Mouse (Mus musculus): ENCODE measurements around the gene Ranbp3. TPM values are rescaled to one million over a fixed set of nuclear protein-coding genes. Genes with fewer than 3 reads are reported as not detected.
A peak's percentile ranks its signal among the peaks of the same experiment; 100 is the strongest.
"Not testable (repeated sequence)": the region's sequence is repeated elsewhere in the genome, so short reads cannot be mapped to it uniquely, and the experiment has no call there.

The Ranbp3 gene
- 73.5 and 76.2 TPM in 2 replicates for polyA plus RNA-seq (2015; fragmentation: Nextera tagmentation; extraction: Ambion mirVana)

DNA sequence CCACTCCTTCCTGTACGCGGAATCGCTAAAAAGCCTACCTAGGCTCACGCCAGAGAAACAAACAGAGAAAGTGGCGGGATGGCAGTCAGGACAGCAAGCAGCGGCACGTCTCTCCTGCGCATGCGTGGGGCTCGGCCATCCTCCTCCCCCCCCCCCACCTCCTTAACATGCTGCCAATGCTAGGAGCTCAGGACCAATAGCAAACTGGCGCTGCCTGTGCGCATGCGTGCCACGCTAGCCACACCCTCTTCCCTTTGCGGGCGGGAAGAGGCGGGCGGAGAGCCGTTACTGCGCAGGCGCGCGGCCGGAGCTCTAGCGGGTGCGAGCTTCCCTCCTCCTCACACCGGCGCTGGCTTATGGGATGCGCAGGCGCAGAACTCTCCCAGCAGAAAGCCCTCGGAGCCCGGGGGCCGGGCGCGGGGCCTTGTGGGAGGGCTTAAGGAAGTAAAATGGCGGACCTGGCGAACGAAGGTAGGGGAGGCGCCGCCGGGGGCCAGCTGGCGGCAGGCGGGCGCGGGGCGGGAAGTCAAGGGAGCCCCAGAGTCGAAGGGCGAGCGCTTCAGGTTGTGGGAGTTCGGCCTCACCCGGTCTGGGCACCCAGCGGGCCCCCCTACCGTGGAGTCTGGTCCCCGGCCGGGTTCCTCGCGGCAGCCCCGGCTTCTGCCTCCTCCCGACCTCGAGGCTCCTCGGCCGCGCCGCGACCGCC is at the start of gene Ranbp3:
Gene Ranbp3, plus strand, starts transcription at position 354 of the 706 bp plus-strand sequence.
- WGBS = under 1% methylated on average over 57 of the region's 66 CpGs
- ATAC-seq = peak; percentile 96
- H3K4me1 ChIP-seq (replicated peaks) = peaks cover 25% of the 10 kb centered on the region

DNA sequence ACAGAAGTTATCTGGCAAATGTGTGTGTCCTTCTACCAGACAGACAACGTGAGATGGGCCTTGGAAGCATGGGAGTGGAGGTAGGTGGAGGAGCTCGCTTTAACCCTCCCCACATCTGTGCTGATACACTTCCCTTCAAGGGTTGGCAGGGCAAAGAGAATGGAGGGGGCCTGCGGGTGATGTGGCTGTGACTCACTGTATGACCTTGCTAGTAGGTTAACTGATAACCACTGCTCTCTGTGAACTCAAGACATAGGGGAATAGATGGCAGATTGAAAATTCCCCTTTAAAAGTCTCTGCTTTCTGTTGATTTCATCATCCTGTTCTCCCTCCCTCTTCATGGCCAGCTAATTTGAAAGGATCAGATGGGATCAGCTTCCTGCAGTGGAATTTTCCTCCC is 47.6 kb upstream of the Ranbp3 start:
- H3K9me3 ChIP-seq = no peaks in the 10 kb centered on the region
- peak overlapping the region; percentile 86 for H3K4me2 ChIP-seq (replicated peaks)
- peaks cover 17% of the 10 kb centered on the region for H3K4me1 ChIP-seq (replicated peaks)
- H3K27ac ChIP-seq = no peak overlapping the region
- H3K27me3 ChIP-seq (replicated peaks) = no peaks in the 10 kb centered on the region
- WGBS = 72% methylated on average over 3 of the region's 3 CpGs
- peaks cover 20% of the 10 kb centered on the region for H3K36me3 ChIP-seq
- H3K4me3 ChIP-seq (replicated peaks) = peak overlapping the region; percentile 96
- H3K9ac ChIP-seq = peak overlapping the region; percentile 93; the same call in 1 of the 2 replicates
- ATAC-seq = no peak

More for the DNA sequence above, at the start of gene Ranbp3:
- Histone ChIP-seq H3K27ac (peak within 1 kb of the TSS; percentile 89), H3K4me2 (replicated peaks) (peak within 1 kb of the TSS; percentile 71), H3K36me3 (peaks cover 12% of the 10 kb centered on the region; the same call in 1 of the 2 replicates), H3K27me3 (replicated peaks) (no peaks in the 10 kb centered on the region), H3K9me3 (no peaks in the 10 kb centered on the region), H3K9ac (peak within 1 kb of the TSS; percentile 99), H3K4me3 (replicated peaks) (peak within 1 kb of the TSS; percentile 76)

DNA sequence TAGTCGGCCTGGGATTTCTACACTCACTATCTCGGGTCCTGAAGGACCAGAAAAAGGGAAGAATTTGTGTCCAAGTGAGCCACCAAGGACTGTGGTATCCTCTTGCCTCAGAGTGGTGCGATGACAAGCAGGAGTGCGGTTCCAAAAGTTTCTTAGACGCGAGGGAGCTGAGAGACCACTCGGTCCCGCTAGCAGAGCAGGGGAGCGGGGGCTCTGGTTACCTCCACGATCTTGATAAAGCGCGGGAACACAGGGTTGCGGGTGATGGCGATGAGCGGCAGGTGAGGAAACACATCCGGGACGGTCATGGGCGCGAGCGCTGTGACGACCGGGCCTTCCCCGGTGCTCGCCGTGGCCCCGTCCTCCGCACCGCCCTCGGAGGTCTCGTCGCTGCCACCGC is 46.8 kb upstream of the Ranbp3 start:
- Histone ChIP-seq H3K9me3 (no peaks in the 10 kb centered on the region), H3K27me3 (replicated peaks) (no peaks in the 10 kb centered on the region), H3K4me1 (replicated peaks) (peaks cover 17% of the 10 kb centered on the region), H3K4me2 (replicated peaks) (peak overlapping the region; percentile 86), H3K9ac (peak overlapping the region; percentile 93), H3K4me3 (replicated peaks) (peak overlapping the region; percentile 96), H3K27ac (peak overlapping the region; percentile 54), H3K36me3 (peaks cover 16% of the 10 kb centered on the region)
- under 1% methylated on average over 30 of the region's 32 CpGs for WGBS
- peak; percentile 13; the same call in 1 of the 2 replicates for ATAC-seq

DNA sequence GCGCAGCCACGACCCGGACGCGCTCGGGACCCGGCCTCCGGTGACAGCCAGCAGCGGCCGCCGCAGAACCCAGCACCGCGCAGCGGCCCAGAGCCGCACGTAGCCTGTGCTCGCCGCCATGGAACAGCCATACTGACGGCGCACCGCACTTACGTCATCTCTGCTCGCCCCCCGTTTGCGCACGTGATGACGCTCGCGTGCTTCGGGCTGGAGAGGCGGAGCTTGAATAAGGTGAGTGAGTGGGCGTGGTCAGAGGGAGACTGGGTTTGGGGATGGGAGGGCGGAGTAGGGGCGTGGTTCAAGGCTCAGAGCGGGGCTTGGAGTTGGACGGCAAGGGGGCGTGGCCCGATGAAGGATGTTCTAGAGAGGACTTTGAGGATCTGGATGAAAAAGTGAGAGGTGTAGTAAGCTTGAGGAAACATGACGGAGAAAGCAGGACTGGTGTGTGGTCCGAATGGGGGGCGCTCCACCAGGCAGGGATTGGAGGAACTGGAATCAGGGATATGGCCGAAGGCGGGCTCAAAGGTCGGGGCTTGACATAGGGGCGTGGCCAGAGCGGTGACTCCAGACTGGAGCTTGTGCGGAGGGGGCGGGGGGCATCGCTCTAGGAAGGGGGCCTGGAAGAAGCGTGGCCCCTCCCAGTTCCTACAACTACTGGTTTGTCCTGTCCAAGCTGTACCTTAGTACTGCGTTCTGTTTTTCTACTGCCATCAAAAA is 46.2 kb upstream of the Ranbp3 start, which contains the start of gene Lonp1:
Gene Lonp1, minus strand, starts transcription at position 134 of the 717 bp plus-strand sequence.
- no peaks in the 10 kb centered on the region for H3K27me3 ChIP-seq (replicated peaks)
- peak within 1 kb of the TSS; percentile 88 for H3K27ac ChIP-seq
- peak within 1 kb of the TSS; percentile 93 for H3K9ac ChIP-seq
- H3K9me3 ChIP-seq = no peaks in the 10 kb centered on the region
- peaks cover 17% of the 10 kb centered on the region for H3K4me1 ChIP-seq (replicated peaks)
- H3K4me3 ChIP-seq (replicated peaks) = peak within 1 kb of the TSS; percentile 96
- peak; percentile 93 for ATAC-seq
- H3K36me3 ChIP-seq = peaks cover 11% of the 10 kb centered on the region
- H3K4me2 ChIP-seq (replicated peaks) = peak within 1 kb of the TSS; percentile 86
- under 1% methylated on average over 51 of the region's 51 CpGs for WGBS

DNA sequence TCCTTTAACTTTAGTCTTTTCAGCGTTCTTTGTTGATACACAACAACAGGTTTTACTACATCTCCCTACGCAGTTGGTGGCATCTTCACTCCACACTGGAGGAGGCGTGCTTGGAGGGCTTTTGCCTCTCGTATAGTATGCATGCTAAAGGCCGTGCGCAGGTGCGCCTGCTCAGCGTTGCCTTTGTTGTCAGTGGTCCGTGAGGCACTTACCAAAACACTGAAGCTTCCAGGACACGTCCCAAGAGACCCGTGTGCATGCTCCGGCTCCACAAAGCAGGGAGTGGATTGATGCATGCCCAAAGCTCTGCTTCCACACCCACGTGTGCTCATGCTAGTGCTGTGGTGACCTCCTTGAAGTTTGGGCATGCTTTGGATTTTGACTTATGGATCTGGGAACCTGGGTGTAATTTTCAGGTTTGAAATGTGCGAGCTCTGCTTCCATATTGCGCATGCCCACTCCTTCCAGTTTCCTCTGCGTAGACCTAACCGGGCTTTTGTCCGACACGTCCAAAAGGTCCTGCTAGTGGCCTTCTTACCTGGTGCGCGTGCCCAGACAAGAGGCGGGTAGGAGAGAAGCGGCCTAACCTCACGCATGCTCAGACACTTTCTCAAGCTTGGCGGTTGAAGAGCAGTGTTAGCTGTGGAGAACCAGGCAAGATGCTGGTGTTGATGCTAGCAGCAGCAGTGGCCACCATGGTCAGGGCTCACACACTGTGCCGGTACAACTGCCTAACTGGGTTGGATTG is 45.4 kb upstream of the Ranbp3 start, which contains the start of gene Catsperd:
Gene Catsperd, plus strand, starts transcription at position 614 of the 748 bp plus-strand sequence.
- Histone ChIP-seq H3K4me1 (replicated peaks) (peaks cover 17% of the 10 kb centered on the region), H3K9me3 (no peaks in the 10 kb centered on the region), H3K4me2 (replicated peaks) (peak within 1 kb of the TSS; percentile 86), H3K27ac (peak within 1 kb of the TSS; percentile 88), H3K36me3 (peaks cover 3% of the 10 kb centered on the region; the same call in 1 of the 2 replicates), H3K27me3 (replicated peaks) (no peaks in the 10 kb centered on the region), H3K9ac (peak within 1 kb of the TSS; percentile 39), H3K4me3 (replicated peaks) (peak within 1 kb of the TSS; percentile 96)
- ATAC-seq = peak; percentile 64
- 7% methylated on average over 26 of the region's 26 CpGs for WGBS

DNA sequence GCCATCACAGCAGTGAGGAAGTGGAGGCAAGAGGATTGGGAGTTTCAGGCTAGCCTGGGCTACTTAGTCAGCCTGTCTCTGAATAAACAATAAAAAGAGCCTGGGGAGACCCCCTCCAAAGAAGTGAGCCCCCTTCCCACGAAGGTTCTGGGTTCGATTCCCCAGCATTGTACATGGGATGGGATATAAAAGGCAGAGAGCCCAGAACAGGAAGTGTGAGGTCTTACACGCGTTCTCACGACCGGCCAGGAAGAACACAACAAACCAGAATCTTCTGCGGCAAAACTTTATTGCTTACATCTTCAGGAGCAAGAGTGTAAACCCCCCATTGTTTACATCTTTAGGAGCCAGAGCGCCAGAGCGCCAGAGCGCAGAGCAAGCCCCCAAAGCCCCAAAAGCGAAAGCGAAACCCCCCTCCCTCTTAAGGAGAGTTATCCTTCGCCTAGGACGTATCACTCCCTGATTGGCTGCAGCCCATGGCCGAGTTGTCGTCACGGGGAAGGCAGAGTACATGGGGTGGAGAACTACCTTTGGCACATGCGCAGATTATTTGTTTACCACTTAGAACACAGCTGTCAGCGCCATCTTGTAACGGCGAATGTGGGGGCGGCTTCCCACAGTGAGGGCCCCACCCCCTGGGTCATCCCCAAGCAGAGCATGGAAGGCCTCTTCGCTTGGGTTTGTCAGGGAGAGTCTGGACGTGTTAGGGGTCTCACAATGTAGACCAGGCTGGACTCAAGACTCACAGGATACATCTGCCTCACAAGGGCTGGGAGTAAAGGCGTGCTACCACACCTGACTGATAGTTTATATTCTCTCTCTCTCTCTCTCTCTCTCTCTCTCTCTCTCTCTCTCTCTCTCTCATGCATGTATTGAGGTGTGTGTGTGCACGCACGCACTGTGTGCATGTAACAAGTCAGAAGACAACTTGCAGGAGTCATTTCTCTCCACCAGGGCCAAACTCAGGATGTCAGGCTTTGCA is 43.0 kb upstream of the Ranbp3 start:
- not testable (repeated sequence) for H3K4me3 ChIP-seq (replicated peaks); H3K36me3 ChIP-seq; H3K9ac ChIP-seq; H3K9me3 ChIP-seq; H3K4me2 ChIP-seq (replicated peaks); ATAC-seq; H3K27ac ChIP-seq; H3K27me3 ChIP-seq (replicated peaks)
- WGBS = 79% methylated on average over 27 of the region's 27 CpGs
- H3K4me1 ChIP-seq (replicated peaks) = peaks cover 17% of the 10 kb centered on the region

DNA sequence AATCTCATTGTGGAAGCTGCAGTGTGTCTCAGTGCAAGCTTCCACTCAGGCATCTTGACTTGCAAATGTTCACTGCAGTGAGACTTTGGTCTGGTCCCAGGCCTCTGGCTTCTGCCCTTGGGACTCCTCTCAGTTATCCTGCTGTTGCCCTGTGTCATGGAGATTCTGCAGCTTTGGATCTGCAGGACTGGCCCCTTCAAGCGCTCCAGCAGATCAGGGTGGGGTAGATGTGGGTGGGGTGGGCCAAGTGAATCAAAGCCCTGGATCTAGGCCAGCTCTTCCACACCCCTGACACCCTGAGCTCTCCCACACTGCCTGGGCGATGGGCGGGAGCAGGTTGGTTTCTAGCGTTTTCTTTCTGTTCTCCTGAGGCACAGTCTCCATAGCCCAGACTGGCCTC is 41.3 kb upstream of the Ranbp3 start:
- Histone ChIP-seq H3K27me3 (replicated peaks) (no peaks in the 10 kb centered on the region), H3K4me3 (replicated peaks) (no peak overlapping the region), H3K36me3 (no peaks in the 10 kb centered on the region), H3K27ac (no peak overlapping the region), H3K9me3 (no peaks in the 10 kb centered on the region), H3K4me1 (replicated peaks) (peaks cover 7% of the 10 kb centered on the region; the same call in 1 of the 2 replicates), H3K9ac (no peak overlapping the region), H3K4me2 (replicated peaks) (no peak overlapping the region)
- 48% methylated on average over 4 of the region's 4 CpGs for WGBS
- no peak for ATAC-seq

DNA sequence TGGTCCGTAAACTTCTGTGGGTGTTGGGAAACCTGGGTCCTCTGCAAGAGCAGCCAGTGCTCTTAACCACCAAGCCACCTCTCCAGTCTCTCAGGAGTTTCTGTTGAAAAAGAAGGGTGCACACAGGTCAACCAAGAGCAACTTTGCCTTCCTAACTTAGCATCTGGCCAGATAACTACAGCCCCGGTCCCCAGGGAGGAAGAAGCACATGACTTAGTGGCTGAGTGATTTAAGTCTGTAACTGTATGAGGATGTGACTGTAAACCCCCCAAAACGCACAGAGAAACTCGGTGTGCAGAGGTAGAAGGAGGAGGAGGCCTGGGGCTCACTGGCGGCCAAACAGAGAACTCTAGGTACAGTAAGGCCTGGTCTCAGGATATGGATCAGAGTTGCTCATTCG is 39.1 kb upstream of the Ranbp3 start:
- Histone ChIP-seq H3K4me1 (replicated peaks) (no peaks in the 10 kb centered on the region), H3K36me3 (no peaks in the 10 kb centered on the region), H3K9ac (no peak overlapping the region), H3K27me3 (replicated peaks) (no peaks in the 10 kb centered on the region), H3K27ac (no peak overlapping the region), H3K4me2 (replicated peaks) (no peak overlapping the region), H3K4me3 (replicated peaks) (no peak overlapping the region), H3K9me3 (no peaks in the 10 kb centered on the region)
- ATAC-seq = no peak
- whole genome bisulfite sequencing = 81% methylated on average over 6 of the region's 6 CpGs

DNA sequence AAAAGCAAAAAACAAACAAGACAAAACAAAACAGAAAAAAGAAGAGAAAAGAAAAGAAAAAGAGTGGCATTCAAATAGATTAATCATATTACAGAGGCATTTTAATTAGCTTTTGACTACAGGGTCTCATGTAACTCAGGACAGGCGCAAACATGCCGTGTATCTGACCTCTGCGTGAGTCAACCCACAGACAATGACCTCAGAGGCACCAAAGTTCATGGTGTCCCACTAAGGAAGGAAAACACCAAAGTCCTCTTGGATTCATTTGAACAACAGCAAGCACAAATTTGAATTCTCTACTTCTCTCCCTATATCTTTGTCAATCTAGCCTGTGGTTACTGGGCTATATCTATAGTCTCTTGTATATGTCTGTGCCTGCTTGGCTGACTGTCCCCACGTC is 29.9 kb upstream of the Ranbp3 start:
- no peaks in the 10 kb centered on the region for H3K36me3 ChIP-seq
- no peak for ATAC-seq
- no peaks in the 10 kb centered on the region for H3K4me1 ChIP-seq (replicated peaks)
- no peak overlapping the region for H3K4me3 ChIP-seq (replicated peaks)
- 83% methylated on average over 4 of the region's 4 CpGs for WGBS
- no peak overlapping the region for H3K9ac ChIP-seq
- no peak overlapping the region for H3K4me2 ChIP-seq (replicated peaks)
- no peak overlapping the region for H3K27ac ChIP-seq
- no peaks in the 10 kb centered on the region for H3K27me3 ChIP-seq (replicated peaks)
- no peaks in the 10 kb centered on the region for H3K9me3 ChIP-seq

DNA sequence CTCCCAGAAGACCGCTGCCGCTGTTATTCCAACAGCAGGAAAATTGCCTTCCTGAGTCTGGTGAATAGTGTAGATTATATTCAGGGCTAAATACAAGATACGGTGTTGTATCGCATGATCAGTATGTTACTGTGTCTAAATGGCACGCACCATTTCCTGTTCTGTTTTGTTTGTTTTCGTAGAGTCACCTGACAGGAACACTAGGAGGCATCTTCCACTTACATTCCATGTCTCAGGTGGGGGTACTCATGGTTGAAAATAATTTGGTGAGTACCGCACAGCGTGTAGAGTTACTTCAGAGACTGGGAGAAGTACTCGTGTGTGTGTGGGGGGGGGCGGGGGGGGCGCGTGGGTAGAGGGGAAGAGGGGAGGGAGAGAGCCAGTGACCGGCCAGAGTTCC is 25.5 kb upstream of the Ranbp3 start:
- no peak overlapping the region for H3K4me3 ChIP-seq (replicated peaks)
- no peak overlapping the region for H3K4me2 ChIP-seq (replicated peaks)
- no peak for ATAC-seq
- H3K27ac ChIP-seq = no peak overlapping the region
- WGBS = 62% methylated on average over 10 of the region's 13 CpGs
- H3K9me3 ChIP-seq = no peaks in the 10 kb centered on the region
- no peaks in the 10 kb centered on the region for H3K27me3 ChIP-seq (replicated peaks)
- H3K9ac ChIP-seq = no peak overlapping the region
- H3K4me1 ChIP-seq (replicated peaks) = no peaks in the 10 kb centered on the region
- H3K36me3 ChIP-seq = no peaks in the 10 kb centered on the region

DNA sequence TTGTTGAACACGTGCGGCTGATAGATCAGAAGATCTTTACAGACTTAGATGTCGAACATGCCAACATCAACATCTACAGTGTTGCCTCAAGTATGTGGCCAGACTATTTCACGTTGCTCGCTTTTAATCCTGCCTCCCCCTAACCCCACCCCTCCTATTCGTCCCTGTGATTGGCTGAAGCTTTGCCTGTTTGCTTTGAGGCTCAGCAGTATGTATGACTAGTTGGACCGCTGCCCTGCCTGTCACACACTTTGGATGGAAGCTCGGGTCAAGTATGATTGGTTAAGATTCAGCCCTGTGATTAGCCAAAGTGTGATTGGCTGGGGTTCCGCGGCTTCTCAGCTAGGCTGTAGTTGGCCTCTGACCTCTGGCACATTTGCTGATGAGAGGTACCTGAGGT is 21.3 kb upstream of the Ranbp3 start:
- Histone ChIP-seq H3K4me3 (replicated peaks) (no peak overlapping the region), H3K4me1 (replicated peaks) (no peaks in the 10 kb centered on the region), H3K27ac (no peak overlapping the region), H3K9me3 (no peaks in the 10 kb centered on the region), H3K36me3 (no peaks in the 10 kb centered on the region), H3K27me3 (replicated peaks) (no peaks in the 10 kb centered on the region), H3K9ac (no peak overlapping the region), H3K4me2 (replicated peaks) (no peak overlapping the region)
- WGBS = 29% methylated on average over 10 of the region's 10 CpGs
- ATAC-seq = peak; percentile 45; the same call in 1 of the 2 replicates
